Mouse (Mus musculus) monocyte, adult 5-6 weeks (primary cell): ENCODE data around the gene Pex16. TPM values are rescaled to one million over a fixed set of nuclear protein-coding genes. Genes with fewer than 3 reads are reported as not detected.

ENCODE experiments used
- ATAC-seq: fragments of 153-309, 156-312 bp; replicated peaks from 2 replicates; pipeline ENCODE4 v1.8.0; 2017; ENCODE audit warnings: mild to moderate bottlenecking; ENCODE audit not compliant: low TSS enrichment, insufficient number of reproducible peaks, severe bottlenecking, poor library complexity, low FRiP score
- total RNA-seq: library from RNA; stranded (forward); fragments of 200-1000, 200-491, 200-594 nt; gene quantifications from 3 replicates; pipeline ENCODE4 v1.2.3, GENCODE M21; 2017

The Pex16 gene
- total RNA-seq, 1 experiment from 2014 or later, result 17.0 TPM

- ATAC-seq, result no peak
These were observed 29.4 kb downstream of the Pex16 start for GRCm38 (mm10) chr2:92403776-92404319.

GRCm38 (mm10) chr2:92404737-92405136 lies 30.3 kb downstream of the Pex16 start:
- ATAC-seq, result no peak

- no peak for ATAC-seq
These were observed 31.2 kb downstream of the Pex16 start for GRCm38 (mm10) chr2:92405687-92406086.

GRCm38 (mm10) chr2:92408309-92409045 lies 34.0 kb downstream of the Pex16 start:
- ATAC-seq, result no peak

GRCm38 (mm10) chr2:92411705-92412104 lies 37.2 kb downstream of the Pex16 start:
- no peak for ATAC-seq

GRCm38 (mm10) chr2:92421723-92422387 lies 47.4 kb downstream of the Pex16 start:
- ATAC-seq, result no peak

- no peak; the same call in 1 of the 2 replicates for ATAC-seq
These were observed 48.1 kb downstream of the Pex16 start for GRCm38 (mm10) chr2:92422388-92423135.

GRCm38 (mm10) chr2:92423156-92423555 lies 48.7 kb downstream of the Pex16 start:
- no peak for ATAC-seq

- ATAC-seq, result no peak
These were observed 49.4 kb downstream of the Pex16 start for GRCm38 (mm10) chr2:92423702-92424461.

GRCm38 (mm10) chr2:92424462-92425308 lies 50.2 kb downstream of the Pex16 start:
- no peak for ATAC-seq

GRCm38 (mm10) chr2:92425366-92425765 lies 50.9 kb downstream of the Pex16 start:
- ATAC-seq, result no peak

GRCm38 (mm10) chr2:92426426-92426825 lies 52.0 kb downstream of the Pex16 start:
- no peak for ATAC-seq

- ATAC-seq, result no peak
These were observed 53.4 kb downstream of the Pex16 start for GRCm38 (mm10) chr2:92427882-92428281.

- no peak for ATAC-seq
These were observed 55.6 kb downstream of the Pex16 start for GRCm38 (mm10) chr2:92430089-92430488.
